16 mouse cellular contexts compared by ENCODE assay signal in genomic region chr6:135498592-135498991, GRCm38 (mm10).
DNase-seq lines count a peak whose midpoint lies in the region; ATAC-seq and TF ChIP-seq lines count a peak whose summit lies in the region.
"Had no signal": no experiment of that assay in that cellular context is flagged by ENCODE, and none has a peak within 500 bp of the region (broad histone marks: within the 10 kb centered on the region; RNA-seq: fewer than 3 reads in every experiment).

No protein-coding gene starts in this region.

- 90% methylated on average over 6 of the region's 6 CpGs for WGBS in lung, embryonic 14.5 days
- 88% methylated on average over 6 of the region's 6 CpGs for WGBS in lung, adult 2 months

- no peak for TF ChIP-seq POLR2A in lung, adult 2 months (IDR thresholded peaks at IDR 0.05; ENCODE audit: borderline replicate concordance, extremely low read depth, low read depth, low read length)

- H3K27me3 ChIP-seq in lung, embryonic 14.5 days (ENCODE audit: insufficient read depth, low read length): no peaks in the 10 kb centered on the region
- H3K27me3 ChIP-seq: heart, embryonic 13.5 days; hindbrain, embryonic 12.5 days; limb, embryonic 15.5 days; midbrain, embryonic 12.5 days had no signal

- TF ChIP-seq CTCF in lung, embryonic 14.5 days (IDR thresholded peaks at IDR 0.05; ENCODE audit: low read depth): no peak
- TF ChIP-seq CTCF in lung, adult 2 months (IDR thresholded peaks at IDR 0.05; ENCODE audit: insufficient read depth, low read length): no peak

- no peaks in the 10 kb centered on the region for H3K4me1 ChIP-seq in lung, embryonic 14.5 days (ENCODE audit: insufficient read depth)
- no peaks in the 10 kb centered on the region for H3K4me1 ChIP-seq in lung, adult 2 months (ENCODE audit: control insufficient read depth, insufficient read depth, low read length)
- H3K4me1 ChIP-seq: heart, embryonic 13.5 days; hindbrain, embryonic 12.5 days; limb, embryonic 15.5 days; midbrain, embryonic 12.5 days had no signal

- H3K9ac ChIP-seq in lung, embryonic 14.5 days: no peak overlapping the region
- H3K9ac ChIP-seq: heart, embryonic 13.5 days; hindbrain, embryonic 12.5 days; limb, embryonic 15.5 days; midbrain, embryonic 12.5 days had no signal

- no peak overlapping the region for H3K4me2 ChIP-seq in lung, embryonic 14.5 days
- H3K4me2 ChIP-seq: heart, embryonic 13.5 days; hindbrain, embryonic 12.5 days; limb, embryonic 15.5 days; midbrain, embryonic 12.5 days had no signal

- H3K27ac ChIP-seq in lung, embryonic 14.5 days (ENCODE audit: low read depth): no peak overlapping the region
- H3K27ac ChIP-seq: heart, embryonic 13.5 days; hindbrain, embryonic 12.5 days; left cerebral cortex, adult 2 months; limb, embryonic 15.5 days; midbrain, embryonic 12.5 days had no signal

- H3K4me3 ChIP-seq in lung, embryonic 14.5 days (ENCODE audit: low read depth, low read length): no peak overlapping the region
- H3K4me3 ChIP-seq in lung, adult 2 months (replicated peaks; ENCODE audit: extremely low read depth, low read depth, low read length): no peak overlapping the region
- H3K4me3 ChIP-seq: heart, embryonic 13.5 days; hindbrain, embryonic 12.5 days; left cerebral cortex, adult 2 months; limb, embryonic 15.5 days; midbrain, embryonic 12.5 days had no signal

- ATAC-seq in lung, embryonic 14.5 days (ENCODE audit: insufficient read depth): no peak

- no peaks in the 10 kb centered on the region for H3K36me3 ChIP-seq in lung, embryonic 14.5 days (ENCODE audit: insufficient read depth)
- H3K36me3 ChIP-seq: heart, embryonic 13.5 days; hindbrain, embryonic 12.5 days; limb, embryonic 15.5 days; midbrain, embryonic 12.5 days had no signal

- peak; percentile 21 for DNase-seq in lung, embryonic 14.5 days
- DNase-seq in lung, adult 2 months: no peak
- DNase-seq in CD4-positive helper T cell, adult 2 months (ENCODE audit: low read depth, low spot score): peak; percentile 15
- peak; percentile 55 for DNase-seq in ES-CJ7 (ENCODE audit: low read depth, low spot score)
- DNase-seq in c-Kit-positive CD71-negative TER-119-negative erythroid progenitor cells, embryonic 14.5 days (ENCODE audit: low read depth): peak; percentile 6
- DNase-seq in layer of hippocampus, adult 11-12 months (ENCODE audit: low spot score): no peak
- DNase-seq in left cerebral cortex, adult 11 months (ENCODE audit: low spot score): no peak
- DNase-seq: adrenal gland, postnatal 10 days; cerebellum, adult 9-11 months; gastrocnemius, postnatal 25 days; kidney, adult 2 months had no signal

- H3K9me3 ChIP-seq in lung, embryonic 14.5 days (ENCODE audit: low read depth, low read length): no peaks in the 10 kb centered on the region
- H3K9me3 ChIP-seq: heart, embryonic 13.5 days; hindbrain, embryonic 12.5 days; limb, embryonic 15.5 days; midbrain, embryonic 12.5 days had no signal

Comparison
In these comparisons a context has a peak if more than half of its experiments do, and no peak if none do; other contexts are left out.
1. DNase-seq: peak in lung, embryonic 14.5 days (single experiment), CD4-positive helper T cell, adult 2 months (single experiment), ES-CJ7 (single experiment) and c-Kit-positive CD71-negative TER-119-negative erythroid progenitor cells, embryonic 14.5 days (single experiment); none in lung, adult 2 months (single experiment), layer of hippocampus, adult 11-12 months (single experiment) and left cerebral cortex, adult 11 months (single experiment).